Mouse (Mus musculus) midbrain, embryonic 16.5 days (tissue): ENCODE measurements around the gene Gpc6. TPM values are rescaled to one million over a fixed set of nuclear protein-coding genes. Genes with fewer than 3 reads are reported as not detected.
A peak's percentile ranks its signal among the peaks of the same experiment; 100 is the strongest.

Source experiments
- ATAC-seq: fragments of 200-750 bp; cut with Nextera tagmentation; 2 replicates; pipeline ENCODE4 v1.8.0; 2017; ENCODE audit warnings: moderate TSS enrichment
- H3K27ac ChIP-seq: fragments of 300-500 bp; sonication (generic); 2 replicates; pipeline ENCODE4 v1.5.1; 2014; ENCODE audit warnings: mild to moderate bottlenecking, low read length, mixed read lengths
- H3K27me3 ChIP-seq: fragments of 300-500 bp; sonication (generic); 2 replicates; pipeline ENCODE4 v1.6.1; 2014; ENCODE audit warnings: low read depth, low read length, mixed read lengths; ENCODE audit not compliant: control insufficient read depth, insufficient read depth
- H3K36me3 ChIP-seq: fragments of 300-500 bp; sonication (generic); 2 replicates; pipeline ENCODE4 v1.6.1; 2014; ENCODE audit warnings: mild to moderate bottlenecking, low read length, moderate library complexity, mixed read lengths; ENCODE audit not compliant: control insufficient read depth, insufficient read depth
- H3K4me1 ChIP-seq: fragments of 300-500 bp; sonication (generic); 2 replicates; pipeline ENCODE4 v1.6.1; 2014; ENCODE audit warnings: mild to moderate bottlenecking, low read length, mixed read lengths; ENCODE audit not compliant: control insufficient read depth, insufficient read depth
- H3K4me2 ChIP-seq: fragments of 300-500 bp; sonication (generic); 2 replicates; pipeline ENCODE4 v1.6.1; 2014; ENCODE audit warnings: mild to moderate bottlenecking, low read length, mixed read lengths
- H3K4me3 ChIP-seq: fragments of 300-500 bp; sonication (generic); 2 replicates; pipeline ENCODE4 v1.5.1; 2014; ENCODE audit warnings: low read depth, mild to moderate bottlenecking, low read length, moderate library complexity, mixed read lengths
- H3K9ac ChIP-seq: fragments of 300-500 bp; sonication (generic); 2 replicates; pipeline ENCODE4 v1.6.1; 2014; ENCODE audit warnings: low read depth, low read length, mixed read lengths
- H3K9me3 ChIP-seq: fragments of 300-500 bp; sonication (generic); replicated peaks from 2 replicates; pipeline ENCODE4 v1.6.1; 2014; ENCODE audit warnings: mild to moderate bottlenecking, low read length, mixed read lengths; ENCODE audit not compliant: control insufficient read depth, poor library complexity, severe bottlenecking
- WGBS: fragments of 180-500 bp; shearing (Covaris S2); extraction: QIAGEN DNeasy Blood & Tissue Kit; methylation state at CpG from one replicate; pipeline ENCODE4 v1.1.7; 2014; 5-methylcytosine and 5-hydroxymethylcytosine counted together
- polyA plus RNA-seq: library from polyadenylated mRNA; unstranded; fragments of >200 nt; fragmentation: Nextera tagmentation; extraction: Ambion mirVana; gene quantifications from 2 replicates; pipeline ENCODE4 v1.2.1, GENCODE M21; 2015

The Gpc6 gene
- polyA plus RNA-seq, 1 experiment from 2014 or later, result 19.7 TPM

DNA sequence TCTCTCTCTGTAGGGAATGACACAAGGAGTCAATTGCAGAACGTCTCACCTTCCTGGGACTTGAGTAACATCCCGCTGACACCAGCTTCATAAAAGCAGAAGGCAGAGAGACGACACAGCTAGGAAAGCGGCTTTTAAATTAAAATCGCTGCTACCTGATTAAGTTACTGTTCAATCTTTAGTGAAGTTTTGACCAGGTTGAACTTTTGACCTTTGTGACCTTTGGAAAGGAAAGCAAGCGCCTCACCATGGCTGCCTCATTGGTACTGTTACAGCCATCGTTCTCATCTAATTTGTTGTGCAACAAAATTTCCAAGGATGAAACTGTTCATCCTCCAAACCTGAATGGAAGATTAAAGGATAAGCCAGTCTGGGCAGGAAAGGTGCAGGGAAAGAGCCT, 830.1 kb downstream of the Gpc6 start:
- no peak for ATAC-seq
- no peak overlapping the region for H3K27ac ChIP-seq
- no peaks in the 10 kb centered on the region for H3K27me3 ChIP-seq
- no peak overlapping the region for H3K4me3 ChIP-seq
- peaks cover 8% of the 10 kb centered on the region; the same call in 1 of the 2 replicates for H3K4me1 ChIP-seq
- H3K9ac ChIP-seq, result no peak overlapping the region
- no peaks in the 10 kb centered on the region for H3K36me3 ChIP-seq
- 86% methylated on average over 7 of the region's 7 CpGs for WGBS
- H3K4me2 ChIP-seq, result no peak overlapping the region
- no peaks in the 10 kb centered on the region for H3K9me3 ChIP-seq

DNA sequence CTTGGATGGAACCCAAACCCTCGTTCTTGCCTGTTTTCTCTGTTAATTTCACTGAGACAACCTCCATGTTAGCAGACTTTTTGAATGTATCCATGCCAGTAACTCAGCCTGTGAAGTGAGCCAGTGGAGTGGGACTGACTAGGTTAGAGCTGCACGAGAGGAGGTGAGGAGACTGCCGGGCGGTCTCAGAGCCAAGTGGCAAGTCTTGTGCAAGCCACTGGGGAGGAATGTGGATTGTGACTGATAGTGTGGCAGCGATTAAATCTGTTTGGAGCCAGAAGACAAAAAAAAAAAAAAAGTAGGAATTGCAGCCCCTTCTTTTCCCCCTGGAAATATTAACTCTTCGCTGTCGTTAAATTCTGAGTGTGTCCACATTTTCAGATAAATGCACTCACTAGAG, 831.4 kb downstream of the Gpc6 start:
- Histone ChIP-seq H3K9me3 (no peaks in the 10 kb centered on the region), H3K27ac (no peak overlapping the region), H3K36me3 (no peaks in the 10 kb centered on the region), H3K4me2 (no peak overlapping the region), H3K4me1 (peaks cover 10% of the 10 kb centered on the region; the same call in 1 of the 2 replicates), H3K27me3 (no peaks in the 10 kb centered on the region), H3K4me3 (no peak overlapping the region), H3K9ac (no peak overlapping the region)
- ATAC-seq, result no peak
- 87% methylated on average over 7 of the region's 7 CpGs for WGBS

DNA sequence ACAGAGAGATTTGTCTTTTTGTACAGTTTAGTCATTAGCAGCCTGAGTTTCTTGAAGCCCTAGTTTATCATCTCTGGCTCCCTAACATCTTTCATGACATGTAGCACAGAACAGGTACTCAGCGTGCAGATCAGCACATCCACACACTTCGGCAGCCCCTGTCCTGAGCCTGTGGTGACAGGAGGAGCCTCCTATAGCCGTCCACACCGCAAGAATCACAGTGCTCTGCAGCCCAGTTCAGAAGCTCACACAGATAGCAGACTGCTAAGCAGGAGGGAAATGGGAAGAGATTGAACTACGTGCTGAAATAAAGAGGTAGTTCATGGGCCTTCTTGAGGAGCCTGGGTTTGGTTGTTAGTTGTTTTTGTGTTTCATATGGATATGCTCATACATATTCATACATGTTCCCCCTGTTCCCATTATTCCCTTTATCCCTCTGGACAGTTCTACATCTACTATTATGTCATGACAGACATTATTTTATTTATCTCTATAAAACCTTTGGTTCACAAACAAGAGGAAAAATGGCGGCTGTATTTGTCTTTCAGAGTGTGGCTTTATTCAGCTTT, 832.8 kb downstream of the Gpc6 start:
- H3K9me3 ChIP-seq, result no peaks in the 10 kb centered on the region
- no peak overlapping the region for H3K27ac ChIP-seq
- H3K36me3 ChIP-seq, result no peaks in the 10 kb centered on the region
- H3K9ac ChIP-seq, result no peak overlapping the region
- no peak overlapping the region for H3K4me2 ChIP-seq
- peak; percentile 30; the same call in 1 of the 2 replicates for ATAC-seq
- no peaks in the 10 kb centered on the region for H3K27me3 ChIP-seq
- 39% methylated on average over 6 of the region's 6 CpGs for WGBS
- peaks cover 10% of the 10 kb centered on the region; the same call in 1 of the 2 replicates for H3K4me1 ChIP-seq
- no peak overlapping the region for H3K4me3 ChIP-seq

DNA sequence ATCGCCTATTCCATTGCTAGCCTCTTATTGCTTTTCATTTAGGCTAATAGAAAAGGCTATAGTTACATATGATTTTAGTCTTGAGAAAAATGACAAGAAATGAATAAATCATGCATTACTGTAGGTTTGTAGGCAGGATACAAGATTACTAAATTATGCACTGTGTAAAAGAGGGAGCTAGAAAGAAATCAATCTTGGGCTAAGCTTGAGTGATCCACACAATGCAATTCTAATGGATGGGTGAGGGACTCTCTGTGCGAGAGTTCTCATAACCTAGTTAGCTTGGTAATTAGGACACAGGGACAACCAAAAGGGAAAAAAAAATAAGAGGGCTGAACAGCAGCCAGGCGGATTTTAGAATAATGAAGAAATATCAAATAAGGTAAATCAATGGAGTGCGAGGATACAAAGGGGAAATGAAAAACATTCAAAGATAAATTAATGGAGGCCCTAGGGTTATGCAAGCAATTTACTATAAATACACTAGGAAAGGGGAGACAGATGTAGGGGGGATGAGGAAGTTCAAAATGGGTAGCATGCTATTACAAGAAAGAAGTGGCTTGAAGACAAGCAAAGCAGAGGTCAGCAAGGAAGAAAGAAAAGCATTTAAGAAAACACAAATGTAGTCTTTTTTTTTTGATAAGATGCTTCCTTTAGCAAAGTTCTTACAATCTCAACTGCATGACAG, 835.9 kb downstream of the Gpc6 start:
- Histone ChIP-seq H3K4me3 (no peak overlapping the region), H3K9ac (no peak overlapping the region), H3K27ac (no peak overlapping the region), H3K4me1 (peaks cover 10% of the 10 kb centered on the region; the same call in 1 of the 2 replicates), H3K27me3 (no peaks in the 10 kb centered on the region), H3K9me3 (no peaks in the 10 kb centered on the region), H3K36me3 (no peaks in the 10 kb centered on the region), H3K4me2 (no peak overlapping the region)
- WGBS, result 68% methylated on average over 4 of the region's 4 CpGs
- no peak for ATAC-seq

DNA sequence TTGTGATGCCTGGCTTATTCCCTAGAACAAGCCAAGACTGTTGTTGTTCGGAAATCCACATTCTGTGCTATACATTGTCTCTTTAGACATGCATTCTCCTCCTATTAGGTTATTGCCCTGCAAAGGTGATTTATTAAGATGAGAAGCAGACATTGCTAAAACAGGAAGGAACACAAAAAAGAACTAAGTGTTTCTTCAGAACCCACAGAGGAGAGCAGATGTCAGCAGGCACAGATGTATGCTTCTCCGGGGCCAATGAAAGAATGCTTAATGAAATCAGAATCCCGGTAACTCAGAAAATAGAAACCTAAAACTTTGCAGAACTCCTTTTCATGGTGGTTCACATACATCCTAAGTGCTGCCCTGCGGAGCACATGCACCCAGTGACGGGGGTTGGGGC, 837.8 kb downstream of the Gpc6 start:
- 87% methylated on average over 5 of the region's 5 CpGs for WGBS
- Histone ChIP-seq H3K27ac (no peak overlapping the region), H3K4me1 (peaks cover 5% of the 10 kb centered on the region; the same call in 1 of the 2 replicates), H3K36me3 (no peaks in the 10 kb centered on the region), H3K9ac (no peak overlapping the region), H3K9me3 (no peaks in the 10 kb centered on the region), H3K4me2 (no peak overlapping the region), H3K4me3 (no peak overlapping the region), H3K27me3 (no peaks in the 10 kb centered on the region)
- no peak for ATAC-seq

DNA sequence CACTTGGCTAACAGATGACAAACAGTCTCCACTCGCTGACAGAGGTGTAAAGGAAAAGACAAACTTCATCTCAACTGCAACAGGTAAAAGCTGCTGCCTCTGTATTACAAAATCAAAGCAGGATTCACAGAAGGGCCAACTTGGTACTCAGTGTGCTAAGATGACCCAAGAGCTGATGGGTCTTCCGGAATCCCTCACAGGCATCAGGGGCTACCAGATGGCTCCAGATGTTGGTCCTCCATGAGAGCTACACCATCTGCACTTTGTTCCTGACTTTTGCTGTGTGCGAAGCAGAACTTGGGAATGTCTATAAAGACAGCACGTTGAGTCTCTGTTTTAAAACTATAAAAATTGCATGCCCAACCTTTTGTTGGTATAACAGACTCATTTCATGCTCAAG, 842.7 kb downstream of the Gpc6 start:
- Histone ChIP-seq H3K36me3 (no peaks in the 10 kb centered on the region), H3K9me3 (no peaks in the 10 kb centered on the region), H3K27ac (no peak overlapping the region), H3K27me3 (no peaks in the 10 kb centered on the region), H3K4me3 (no peak overlapping the region), H3K9ac (no peak overlapping the region), H3K4me2 (no peak overlapping the region), H3K4me1 (no peaks in the 10 kb centered on the region)
- WGBS, result 94% methylated on average over 4 of the region's 4 CpGs
- ATAC-seq, result no peak

DNA sequence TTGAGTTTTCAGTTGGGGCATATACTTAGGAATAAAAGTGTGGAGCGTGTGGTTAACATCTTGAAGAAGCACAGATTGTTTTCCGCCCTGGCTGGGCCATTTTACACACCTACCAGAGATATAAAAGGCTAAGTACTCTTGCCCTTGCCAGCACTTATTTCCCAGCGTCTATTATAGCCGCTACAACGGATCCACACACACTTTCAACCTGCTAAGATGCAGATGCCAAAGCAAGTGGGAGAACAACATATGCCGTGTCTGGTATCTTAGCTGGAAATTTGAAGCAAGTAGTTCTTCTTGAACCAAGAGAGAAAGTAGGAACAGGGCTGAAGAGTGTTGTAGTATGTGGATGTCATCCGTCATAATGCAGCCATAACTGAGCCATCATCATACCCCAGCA, 843.6 kb downstream of the Gpc6 start:
- no peaks in the 10 kb centered on the region for H3K36me3 ChIP-seq
- no peak for ATAC-seq
- no peaks in the 10 kb centered on the region for H3K27me3 ChIP-seq
- H3K4me1 ChIP-seq, result no peaks in the 10 kb centered on the region
- 93% methylated on average over 7 of the region's 7 CpGs for WGBS
- H3K27ac ChIP-seq, result no peak overlapping the region
- H3K9me3 ChIP-seq, result no peaks in the 10 kb centered on the region
- no peak overlapping the region for H3K4me2 ChIP-seq
- H3K4me3 ChIP-seq, result no peak overlapping the region
- no peak overlapping the region for H3K9ac ChIP-seq

DNA sequence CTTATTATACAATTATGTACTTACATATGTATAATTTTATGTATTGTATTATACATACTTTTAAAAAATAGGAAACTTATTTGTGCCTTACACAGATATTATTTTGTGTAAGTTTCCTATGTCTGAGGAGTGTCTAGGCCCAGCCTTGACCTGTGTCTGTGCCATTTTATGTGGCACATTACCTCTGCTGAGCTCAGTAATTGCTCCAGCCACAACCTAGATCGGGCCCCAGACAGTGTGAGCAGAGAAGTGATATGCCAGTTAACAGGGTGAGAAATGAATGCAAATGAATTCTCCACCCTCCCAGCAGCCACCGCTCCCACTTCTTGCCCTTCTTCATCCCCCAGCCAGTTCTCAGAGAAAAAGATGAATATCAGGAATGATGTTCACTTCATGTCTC, 848.3 kb downstream of the Gpc6 start:
- no peaks in the 10 kb centered on the region for H3K27me3 ChIP-seq
- no peaks in the 10 kb centered on the region for H3K36me3 ChIP-seq
- H3K4me2 ChIP-seq, result no peak overlapping the region
- no peak overlapping the region for H3K27ac ChIP-seq
- WGBS, result 48% methylated on average over 2 of the region's 2 CpGs
- peak; percentile 60; the same call in 1 of the 2 replicates for ATAC-seq
- no peaks in the 10 kb centered on the region for H3K9me3 ChIP-seq
- no peaks in the 10 kb centered on the region for H3K4me1 ChIP-seq
- no peak overlapping the region for H3K4me3 ChIP-seq
- no peak overlapping the region for H3K9ac ChIP-seq

DNA sequence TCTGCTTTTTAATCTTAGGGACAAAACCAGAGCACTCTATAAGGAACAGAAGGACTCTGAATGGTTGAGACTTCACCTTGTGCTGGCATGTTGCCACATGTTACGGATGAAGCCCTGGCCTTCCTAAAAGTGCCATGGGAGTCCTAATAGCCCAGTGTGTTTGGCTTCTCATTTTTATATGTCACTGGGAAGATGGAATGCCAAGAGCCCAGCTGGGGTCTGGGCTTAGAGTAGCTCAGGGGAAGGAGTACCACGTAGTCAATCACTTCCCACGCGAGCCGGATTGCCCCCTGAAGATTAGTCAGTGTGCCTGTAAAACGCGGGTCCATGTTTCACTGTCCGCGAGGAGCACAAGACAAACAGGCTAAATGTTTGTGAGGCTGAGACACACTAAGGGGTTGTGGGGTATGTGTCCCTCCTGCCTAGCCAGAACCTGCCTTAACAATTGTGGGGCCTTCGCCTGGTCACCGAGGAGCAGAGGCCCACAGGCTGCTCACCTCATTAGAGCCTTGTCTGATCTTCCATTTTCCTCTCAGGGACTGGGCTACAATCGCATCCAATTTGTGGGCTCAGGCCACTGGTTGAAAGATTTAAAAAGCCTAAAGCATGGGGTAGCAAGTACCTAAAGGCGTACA, 852.9 kb downstream of the Gpc6 start:
- Histone ChIP-seq H3K36me3 (no peaks in the 10 kb centered on the region), H3K9me3 (no peaks in the 10 kb centered on the region), H3K9ac (no peak overlapping the region), H3K27ac (no peak overlapping the region), H3K4me2 (no peak overlapping the region), H3K27me3 (no peaks in the 10 kb centered on the region), H3K4me1 (no peaks in the 10 kb centered on the region; the same call in 1 of the 2 replicates), H3K4me3 (no peak overlapping the region)
- 69% methylated on average over 13 of the region's 13 CpGs for WGBS
- peak; percentile 23; the same call in 1 of the 2 replicates for ATAC-seq
